Mouse (Mus musculus): ENCODE measurements around the gene Tada2b.

Tada2b gene

GRCm38 (mm10) chr5:36446166-36446890 is 37.8 kb downstream of the Tada2b start:
- no peak for DNase-seq (ENCODE audit: low read depth, low spot score)

GRCm38 (mm10) chr5:36445028-36445427 is 39.1 kb downstream of the Tada2b start:
- no peak for DNase-seq (ENCODE audit: low read depth, low spot score)

- no peak for DNase-seq (ENCODE audit: low read depth, low spot score)
These were observed 39.5 kb downstream of the Tada2b start for GRCm38 (mm10) chr5:36444611-36445010.

GRCm38 (mm10) chr5:36440741-36441140 is 43.3 kb downstream of the Tada2b start:
- DNase-seq (ENCODE audit: low read depth, low spot score): no peak

- DNase-seq (ENCODE audit: low read depth, low spot score): no peak
These were observed 47.2 kb downstream of the Tada2b start for GRCm38 (mm10) chr5:36436858-36437257.

GRCm38 (mm10) chr5:36434398-36434967 is 49.6 kb downstream of the Tada2b start:
- DNase-seq (ENCODE audit: low read depth, low spot score): no peak

GRCm38 (mm10) chr5:36431711-36432110 is 52.4 kb downstream of the Tada2b start:
- DNase-seq (ENCODE audit: low read depth, low spot score): no peak

DNA sequence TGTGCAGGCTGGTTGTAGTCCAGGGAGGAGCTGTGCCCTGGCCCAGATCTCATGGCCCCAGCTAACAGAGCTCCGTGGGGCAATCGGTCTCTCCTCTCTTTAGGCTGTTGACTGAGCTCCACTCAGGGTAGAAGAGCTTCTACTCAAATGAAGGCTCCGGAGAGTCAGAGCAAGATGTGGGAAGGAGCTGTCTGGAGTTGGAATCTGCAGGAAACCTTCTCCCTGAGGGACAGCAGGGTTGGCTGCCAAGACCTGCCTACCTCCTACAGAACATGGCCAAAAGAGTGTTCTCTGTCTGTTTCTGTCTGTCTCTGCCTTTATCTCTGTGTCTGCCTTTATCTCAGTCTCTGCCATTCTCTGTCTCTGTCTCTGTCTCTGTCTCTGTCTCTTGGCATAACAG is 54.5 kb downstream of the Tada2b start:
- DNase-seq (ENCODE audit: low read depth, low spot score): no peak

- no peak for DNase-seq (ENCODE audit: low read depth, low spot score)
These were observed 56.3 kb downstream of the Tada2b start for GRCm38 (mm10) chr5:36427831-36428230.

DNA sequence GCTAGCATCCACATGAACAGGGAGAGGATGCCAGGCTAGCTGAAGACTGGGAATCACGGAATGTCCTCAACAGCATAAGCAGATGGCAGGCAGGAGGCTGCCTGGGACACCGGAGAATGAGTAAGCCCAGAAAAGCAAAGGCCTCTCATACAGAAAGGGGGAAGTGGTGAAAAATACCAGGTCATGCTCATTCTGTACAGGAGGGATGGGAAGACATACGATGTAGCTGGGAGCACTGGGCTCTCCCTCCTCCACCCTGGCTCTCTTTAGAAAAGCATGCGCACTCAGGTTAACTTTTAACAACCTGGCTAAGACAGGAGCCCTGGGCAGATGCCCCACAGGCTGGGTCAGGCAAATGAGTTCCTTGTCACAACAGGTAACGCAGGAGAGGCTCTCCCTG is 57.7 kb downstream of the Tada2b start:
- DNase-seq (ENCODE audit: low read depth, low spot score): no peak

DNA sequence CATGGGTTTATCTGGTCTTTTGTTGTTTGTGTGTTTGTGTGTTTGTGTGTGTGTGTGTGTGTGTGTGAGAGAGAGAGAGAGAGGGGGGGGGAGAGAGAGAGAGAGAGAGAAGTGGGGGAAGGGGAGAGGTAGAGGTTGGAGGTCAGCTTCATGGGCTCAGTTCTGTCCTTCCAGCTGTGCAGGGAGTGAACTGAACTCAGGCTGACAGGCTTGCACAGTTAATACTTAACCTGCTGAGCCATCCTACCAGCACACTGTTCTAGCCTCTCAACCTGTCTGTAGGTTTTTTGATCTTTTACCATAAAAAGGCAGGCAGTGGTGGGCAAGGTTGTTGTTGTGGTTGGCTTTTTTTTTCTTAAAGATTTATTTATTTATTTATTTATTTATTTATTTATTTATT is 59.4 kb downstream of the Tada2b start:
- no peak for DNase-seq (ENCODE audit: low read depth, low spot score)

Data from c-Kit-negative CD71-positive TER-119-positive erythroid progenitor cells, embryonic 14.5 days (primary cell).